Mouse (Mus musculus) stomach, embryonic 16.5 days (tissue): ENCODE results near the gene Dpm1. TPM values are rescaled to one million over a fixed set of nuclear protein-coding genes. Genes with fewer than 3 reads are reported as not detected.

ENCODE experiments used
- ATAC-seq: fragments of 200-750 bp; cut with Nextera tagmentation; 2 replicates; pipeline ENCODE4 v1.8.0; 2017; ENCODE audit warnings: moderate number of reproducible peaks, moderate TSS enrichment; ENCODE audit not compliant: insufficient read depth, low FRiP score
- H3K27ac ChIP-seq: fragments of 300-500 bp; sonication (generic); 2 replicates; pipeline ENCODE4 v1.5.1; 2014; ENCODE audit warnings: low read length
- H3K27me3 ChIP-seq: fragments of 300-500 bp; sonication (generic); 2 replicates; pipeline ENCODE4 v1.6.1; 2014; ENCODE audit warnings: low read length, control low read depth, mixed read lengths; ENCODE audit not compliant: control insufficient read depth, insufficient read depth
- H3K36me3 ChIP-seq: fragments of 300-500 bp; sonication (generic); 2 replicates; pipeline ENCODE4 v1.6.1; 2014; ENCODE audit warnings: low read length; ENCODE audit not compliant: control insufficient read depth, insufficient read depth
- H3K4me1 ChIP-seq: fragments of 300-500 bp; sonication (generic); 2 replicates; pipeline ENCODE4 v1.6.1; 2014; ENCODE audit warnings: low read length, control low read depth, mixed read lengths; ENCODE audit not compliant: control insufficient read depth, insufficient read depth
- H3K4me2 ChIP-seq: fragments of 300-500 bp; sonication (generic); 2 replicates; pipeline ENCODE4 v1.6.1; 2014; ENCODE audit warnings: low read depth, low read length, mixed read lengths
- H3K4me3 ChIP-seq: fragments of 300-500 bp; sonication (generic); replicated peaks from 2 replicates; pipeline ENCODE4 v1.5.1; 2014; ENCODE audit warnings: mild to moderate bottlenecking, low read length
- H3K9ac ChIP-seq: fragments of 300-500 bp; sonication (generic); 2 replicates; pipeline ENCODE4 v1.6.1; 2014; ENCODE audit warnings: low read length
- H3K9me3 ChIP-seq: fragments of 300-500 bp; sonication (generic); replicated peaks from 2 replicates; pipeline ENCODE4 v1.6.1; 2016; ENCODE audit warnings: low read length, control low read depth; ENCODE audit not compliant: control insufficient read depth
- WGBS: fragments of 180-500 bp; shearing (Covaris S2); extraction: QIAGEN DNeasy Blood & Tissue Kit; methylation state at CpG from one replicate; pipeline ENCODE4 v1.1.7; 2014; 5-methylcytosine and 5-hydroxymethylcytosine counted together
- polyA plus RNA-seq: library from polyadenylated mRNA; unstranded; fragments of >200 nt; fragmentation: Nextera tagmentation; extraction: Ambion mirVana; gene quantifications from 2 replicates; pipeline ENCODE4 v1.2.1, GENCODE M21; 2015

The Dpm1 gene
- polyA plus RNA-seq, 1 experiment from 2014 or later = 118 TPM

DNA sequence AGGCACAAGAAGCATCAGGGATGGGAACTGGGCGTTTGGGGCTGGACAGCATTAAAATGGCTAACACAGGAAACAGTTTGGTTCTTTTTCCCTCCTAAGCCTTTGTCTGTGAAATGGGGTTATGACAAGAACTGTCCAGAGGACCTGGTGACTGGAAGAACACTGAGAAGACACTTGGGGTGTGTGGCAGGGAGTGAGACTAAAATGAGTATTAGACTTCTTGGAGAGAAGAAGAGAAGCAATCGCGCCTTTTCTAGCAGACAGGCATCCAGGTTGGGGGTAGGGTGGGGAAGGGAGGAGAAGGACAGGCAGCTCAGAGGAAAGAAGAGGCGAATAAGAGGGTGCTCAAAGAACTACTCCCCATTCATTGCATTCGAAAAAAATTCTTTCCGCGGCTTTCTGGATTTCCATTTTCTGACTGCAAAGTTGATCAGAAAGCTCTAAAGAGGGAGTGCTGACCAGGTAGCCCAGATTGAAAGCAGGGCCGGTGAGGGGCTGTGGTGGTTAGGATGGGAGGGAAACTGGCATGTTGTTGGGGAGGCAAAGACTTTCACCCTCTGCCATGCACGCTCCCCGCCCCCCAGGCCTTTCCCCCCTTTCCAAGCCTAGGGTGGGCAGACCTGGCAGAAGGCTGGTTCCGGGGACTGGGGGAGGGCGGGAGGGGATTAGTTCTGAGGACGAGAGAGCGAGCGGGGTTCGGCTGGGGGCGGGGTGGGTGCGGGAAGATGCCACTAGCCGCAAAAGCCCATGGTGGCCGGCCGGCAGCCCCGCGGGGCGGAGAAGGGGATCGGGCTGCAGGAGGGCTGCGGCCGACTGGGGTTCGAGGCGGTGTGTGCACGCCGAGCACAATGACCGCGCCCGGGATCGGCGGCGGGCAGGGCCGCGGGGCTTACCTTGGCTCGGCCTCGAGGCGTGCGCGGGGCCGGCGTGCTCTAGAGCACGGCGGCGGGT, 24.4 kb downstream of the Dpm1 start:
- peaks cover 18% of the 10 kb centered on the region; the same call in 1 of the 2 replicates for H3K36me3 ChIP-seq
- peak overlapping the region; percentile 90 for H3K4me3 ChIP-seq
- H3K4me1 ChIP-seq = peaks cover 21% of the 10 kb centered on the region
- peak overlapping the region; percentile 100 for H3K9ac ChIP-seq
- ATAC-seq = peak; percentile 26; the same call in 1 of the 2 replicates
- H3K27me3 ChIP-seq = no peaks in the 10 kb centered on the region
- H3K9me3 ChIP-seq = 0 out of 2 replicates have a peak, but pooled peaks cover 4% of the 10 kb centered on the region
- under 1% methylated on average over 46 of the region's 49 CpGs for WGBS
- H3K4me2 ChIP-seq = peak overlapping the region; percentile 89
- H3K27ac ChIP-seq = peak overlapping the region; percentile 97

DNA sequence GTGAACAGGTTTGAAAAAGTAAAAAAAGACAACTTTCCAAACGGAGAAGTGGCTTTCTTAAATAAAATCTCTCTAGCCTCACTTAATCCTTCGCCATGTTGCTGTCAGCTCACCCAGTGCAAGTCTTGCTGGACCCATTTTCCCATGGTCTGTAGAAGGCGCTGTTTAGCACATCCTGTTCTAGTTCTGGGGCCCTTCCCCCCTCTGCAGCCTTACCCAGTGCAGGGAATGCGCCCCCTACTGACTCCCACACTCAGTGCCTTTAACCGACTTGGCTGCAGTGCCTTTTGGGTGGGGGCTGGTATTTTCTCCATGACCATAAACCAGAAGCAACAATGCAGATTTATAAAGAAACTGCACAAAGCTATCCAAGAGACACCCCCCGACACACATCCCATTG, 25.1 kb downstream of the Dpm1 start:
- Histone ChIP-seq H3K4me2 (peak overlapping the region; percentile 89), H3K36me3 (peaks cover 18% of the 10 kb centered on the region; the same call in 1 of the 2 replicates), H3K27ac (peak overlapping the region; percentile 97), H3K27me3 (no peaks in the 10 kb centered on the region), H3K9ac (peak overlapping the region; percentile 100), H3K9me3 (0 out of 2 replicates have a peak, but pooled peaks cover 4% of the 10 kb centered on the region), H3K4me1 (peaks cover 28% of the 10 kb centered on the region), H3K4me3 (peak overlapping the region; percentile 90)
- 5% methylated on average over 6 of the region's 6 CpGs for WGBS
- ATAC-seq = peak; percentile 53; the same call in 1 of the 2 replicates

DNA sequence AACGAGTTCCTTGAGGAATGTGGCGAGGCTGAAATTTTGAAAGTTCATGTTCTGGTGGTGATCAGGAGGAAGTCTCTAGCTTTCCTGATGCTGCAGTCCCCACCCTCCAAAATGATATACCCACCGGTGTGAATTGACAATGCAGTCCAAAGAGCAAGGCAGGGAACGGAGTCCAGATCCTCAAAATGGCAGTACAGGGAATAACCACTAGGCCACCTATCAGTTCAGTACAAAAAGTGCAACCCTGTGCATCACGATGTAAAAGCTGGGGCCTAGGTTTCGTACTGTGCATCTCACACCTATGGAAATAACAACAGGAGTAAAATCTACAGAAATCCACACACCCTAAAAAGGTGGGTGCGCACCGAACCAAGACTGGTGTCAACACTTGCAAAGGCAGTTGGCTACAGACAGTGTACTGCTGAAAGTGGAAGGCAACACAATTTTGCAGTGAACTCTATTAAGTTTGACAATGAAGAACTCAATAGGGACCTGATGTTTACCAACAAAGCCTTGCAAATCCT, 25.9 kb downstream of the Dpm1 start:
- no peak for ATAC-seq

DNA sequence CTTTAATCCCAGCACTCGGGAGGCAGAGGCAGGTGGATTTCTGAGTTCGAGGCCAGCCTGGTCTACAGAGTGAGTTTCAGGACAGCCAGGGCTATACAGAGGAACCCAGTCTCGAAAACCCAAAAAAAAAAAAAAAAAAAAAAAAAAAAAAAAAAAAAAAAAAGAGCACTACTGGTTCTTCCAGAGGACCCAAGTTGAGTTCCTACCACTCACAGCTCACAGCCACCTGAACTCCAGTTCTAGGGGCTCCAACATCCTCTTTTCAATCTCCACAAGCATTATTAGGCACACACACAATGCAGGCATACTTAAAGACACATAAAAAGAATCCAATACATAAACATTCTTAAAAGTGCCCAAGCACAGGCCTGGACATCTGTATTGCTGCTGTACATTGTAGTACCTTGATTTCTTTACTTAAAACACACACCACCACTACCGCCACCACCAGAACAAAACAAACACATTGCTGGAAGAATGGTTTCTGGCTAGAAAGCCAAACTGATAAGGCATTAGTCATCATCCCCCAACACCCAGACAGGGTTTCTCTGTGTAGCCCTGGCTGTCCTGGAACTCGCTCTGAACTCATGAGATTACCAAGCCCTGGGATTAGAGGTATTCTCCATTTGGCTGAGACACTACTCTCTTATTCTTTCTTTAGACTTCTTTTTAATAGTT, 30.2 kb downstream of the Dpm1 start:
- H3K4me2 ChIP-seq = 0 out of 2 replicates have a peak overlapping the region, but pooled peaks have one; percentile 4

More for the DNA sequence above, 25.9 kb downstream of the Dpm1 start:
- Histone ChIP-seq H3K4me2 (peak overlapping the region; percentile 89), H3K36me3 (peaks cover 15% of the 10 kb centered on the region; the same call in 1 of the 2 replicates), H3K27me3 (no peaks in the 10 kb centered on the region), H3K9me3 (0 out of 2 replicates have a peak, but pooled peaks cover 4% of the 10 kb centered on the region), H3K4me1 (peaks cover 33% of the 10 kb centered on the region), H3K9ac (peak overlapping the region; percentile 100), H3K27ac (no peak overlapping the region), H3K4me3 (peak overlapping the region; percentile 90)
- 73% methylated on average over 8 of the region's 8 CpGs for WGBS

DNA sequence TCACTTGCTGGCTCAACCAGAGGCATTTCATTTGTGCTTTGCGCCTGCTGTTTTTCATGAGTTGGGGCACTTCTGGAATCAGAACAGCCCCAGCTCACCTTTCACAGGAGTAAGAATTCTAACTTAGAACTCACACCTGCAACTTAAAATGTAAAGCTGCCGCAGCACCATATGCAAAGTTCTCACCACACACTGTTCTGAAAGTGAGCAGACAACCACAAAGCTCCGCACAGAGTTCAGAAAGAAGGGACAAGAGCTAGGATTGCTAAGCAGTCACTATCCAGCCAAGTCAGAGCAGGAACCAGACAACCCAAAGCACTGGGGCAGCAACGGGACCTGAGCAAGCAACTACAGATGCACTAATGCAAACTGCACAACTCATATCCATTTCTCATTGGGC, 30.9 kb downstream of the Dpm1 start:
- Histone ChIP-seq H3K4me2 (0 out of 2 replicates have a peak overlapping the region, but pooled peaks have one; percentile 6), H3K27me3 (no peaks in the 10 kb centered on the region), H3K4me1 (peaks cover 53% of the 10 kb centered on the region), H3K36me3 (peaks cover 12% of the 10 kb centered on the region; the same call in 1 of the 2 replicates), H3K27ac (0 out of 2 replicates have a peak overlapping the region, but pooled peaks have one; percentile 6), H3K9ac (no peak overlapping the region), H3K9me3 (0 out of 2 replicates have a peak, but pooled peaks cover 4% of the 10 kb centered on the region), H3K4me3 (no peak overlapping the region)
- WGBS = 75% methylated on average over 4 of the region's 4 CpGs
- no peak for ATAC-seq

More for the DNA sequence above, 30.2 kb downstream of the Dpm1 start:
- no peak for ATAC-seq
- no peak overlapping the region; the same call in 1 of the 2 replicates for H3K27ac ChIP-seq
- H3K4me1 ChIP-seq = peaks cover 55% of the 10 kb centered on the region
- 0 out of 2 replicates have a peak, but pooled peaks cover 4% of the 10 kb centered on the region for H3K9me3 ChIP-seq
- no peaks in the 10 kb centered on the region for H3K27me3 ChIP-seq
- H3K36me3 ChIP-seq = peaks cover 15% of the 10 kb centered on the region; the same call in 1 of the 2 replicates
- H3K4me3 ChIP-seq = no peak overlapping the region
- 73% methylated on average over 4 of the region's 5 CpGs for WGBS
- no peak overlapping the region for H3K9ac ChIP-seq

DNA sequence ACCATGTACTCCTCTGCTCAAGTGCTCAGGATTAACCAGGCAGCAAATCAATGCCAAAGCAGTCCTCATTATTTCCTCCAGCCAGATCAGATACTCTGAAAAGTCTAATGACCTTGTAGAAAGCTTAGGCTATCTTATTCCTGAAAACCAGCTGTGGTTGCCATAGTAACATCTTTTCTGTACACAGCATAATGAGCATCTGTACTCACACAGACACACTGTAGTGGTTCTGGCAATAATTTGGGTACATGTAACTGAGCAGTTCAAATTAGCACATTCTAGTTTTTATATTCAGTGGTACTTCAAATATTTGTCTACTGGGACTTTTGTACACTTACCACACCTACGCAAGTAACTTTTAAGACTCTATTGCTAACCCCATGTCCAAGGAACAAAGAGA, 32.0 kb downstream of the Dpm1 start:
- WGBS = 72% methylated on average over 1 of the region's 1 CpGs
- H3K9ac ChIP-seq = no peak overlapping the region
- H3K4me2 ChIP-seq = no peak overlapping the region
- ATAC-seq = no peak
- H3K4me1 ChIP-seq = peaks cover 57% of the 10 kb centered on the region
- no peaks in the 10 kb centered on the region for H3K27me3 ChIP-seq
- H3K27ac ChIP-seq = peak overlapping the region; percentile 38
- H3K36me3 ChIP-seq = 0 out of 2 replicates have a peak, but pooled peaks cover 2% of the 10 kb centered on the region
- 0 out of 2 replicates have a peak, but pooled peaks cover 2% of the 10 kb centered on the region for H3K9me3 ChIP-seq
- no peak overlapping the region for H3K4me3 ChIP-seq

DNA sequence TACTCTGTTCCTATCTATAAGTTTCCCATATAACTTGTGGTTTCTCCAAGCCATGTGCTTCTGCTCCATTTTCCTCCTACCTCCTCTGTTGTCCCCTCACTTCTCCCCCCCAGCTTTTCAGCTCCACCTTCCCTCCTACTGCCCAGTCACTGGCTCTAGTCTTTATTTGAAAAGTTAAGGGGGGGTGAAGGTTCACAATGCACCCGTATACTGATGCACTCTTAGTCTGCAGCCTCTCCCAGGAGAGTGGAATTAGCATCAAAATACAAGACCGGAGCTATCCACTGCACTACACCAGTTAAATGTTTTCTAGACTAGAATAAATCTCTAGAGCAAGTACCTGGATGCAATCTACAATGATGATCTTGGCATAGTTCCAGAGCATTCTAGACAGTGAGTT, 34.7 kb downstream of the Dpm1 start:
- Histone ChIP-seq H3K9me3 (no peaks in the 10 kb centered on the region), H3K9ac (no peak overlapping the region), H3K27me3 (no peaks in the 10 kb centered on the region), H3K4me3 (no peak overlapping the region), H3K27ac (no peak overlapping the region), H3K36me3 (peaks cover 3% of the 10 kb centered on the region; the same call in 1 of the 2 replicates), H3K4me1 (peaks cover 58% of the 10 kb centered on the region), H3K4me2 (no peak overlapping the region)
- ATAC-seq = no peak
- 52% methylated on average over 2 of the region's 2 CpGs for WGBS

DNA sequence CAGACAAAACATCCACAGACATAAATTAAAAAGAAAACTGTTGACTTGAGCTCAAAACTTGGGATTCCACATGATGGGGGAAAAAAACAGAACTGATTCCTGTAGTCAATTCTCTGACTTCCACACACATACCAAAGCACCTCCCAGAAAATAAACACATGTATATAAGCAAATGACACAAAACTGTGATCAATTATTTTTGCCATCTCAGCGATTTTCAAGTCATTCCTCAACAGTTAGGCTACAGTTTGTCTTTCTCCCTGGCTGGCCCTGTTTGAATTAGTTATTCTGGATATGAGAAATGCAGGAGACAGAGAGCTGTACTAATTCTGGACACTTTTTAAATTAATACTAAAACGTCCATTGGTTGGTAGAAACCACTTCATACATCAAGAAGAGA, 36.7 kb downstream of the Dpm1 start:
- H3K9ac ChIP-seq = no peak overlapping the region
- no peak overlapping the region for H3K4me3 ChIP-seq
- H3K4me1 ChIP-seq = peaks cover 47% of the 10 kb centered on the region
- no peak overlapping the region for H3K4me2 ChIP-seq
- H3K36me3 ChIP-seq = peaks cover 3% of the 10 kb centered on the region; the same call in 1 of the 2 replicates
- no peak overlapping the region for H3K27ac ChIP-seq
- 48% methylated on average over 2 of the region's 2 CpGs for WGBS
- no peak for ATAC-seq
- H3K27me3 ChIP-seq = no peaks in the 10 kb centered on the region
- H3K9me3 ChIP-seq = no peaks in the 10 kb centered on the region
